Mouse (Mus musculus) right cerebral cortex, postnatal 25 days (tissue): ENCODE results near the gene Ulk3.
A peak's percentile ranks its signal among the peaks of the same experiment; 100 is the strongest.

Source experiments
- DNase-seq: peaks from one replicate; pipeline ENCODE4 v3.0.0; 2022

The Ulk3 gene

GRCm38 (mm10) chr9:57589224-57590126 lies at the start of gene Ulk3:
Ulk3 (plus strand) TSS chr9:57589452.
- peak; percentile 86 for DNase-seq

- no peak for DNase-seq
These were observed 49.7 kb upstream of the Ulk3 start for GRCm38 (mm10) chr9:57539550-57539949.

GRCm38 (mm10) chr9:57541312-57541711 lies 47.9 kb upstream of the Ulk3 start:
- DNase-seq = no peak

GRCm38 (mm10) chr9:57543951-57544350 lies 45.3 kb upstream of the Ulk3 start:
- no peak for DNase-seq

- no peak for DNase-seq
These were observed 42.0 kb upstream of the Ulk3 start for GRCm38 (mm10) chr9:57547287-57547686.

- DNase-seq = no peak
These were observed 41.4 kb upstream of the Ulk3 start for GRCm38 (mm10) chr9:57547869-57548268.

- DNase-seq = no peak
These were observed 40.1 kb upstream of the Ulk3 start for GRCm38 (mm10) chr9:57549186-57549585.

GRCm38 (mm10) chr9:57550126-57550862 lies 39.0 kb upstream of the Ulk3 start:
- DNase-seq = no peak

- peak; percentile 78 for DNase-seq
These were observed 36.9 kb upstream of the Ulk3 start, which contains the start of gene Mpi for GRCm38 (mm10) chr9:57552139-57552887. Mpi (minus strand) TSS chr9:57552763.

GRCm38 (mm10) chr9:57553119-57553518 lies 36.1 kb upstream of the Ulk3 start:
- DNase-seq = no peak

- no peak for DNase-seq
These were observed 34.5 kb upstream of the Ulk3 start for GRCm38 (mm10) chr9:57554753-57555152.

GRCm38 (mm10) chr9:57557215-57557614 lies 32.0 kb upstream of the Ulk3 start:
- DNase-seq = no peak

GRCm38 (mm10) chr9:57558625-57559024 lies 30.6 kb upstream of the Ulk3 start:
- no peak for DNase-seq

- no peak for DNase-seq
These were observed 29.7 kb upstream of the Ulk3 start for GRCm38 (mm10) chr9:57559568-57559967.

GRCm38 (mm10) chr9:57560263-57560662 lies 29.0 kb upstream of the Ulk3 start:
- DNase-seq = no peak

GRCm38 (mm10) chr9:57560861-57561710 lies 28.2 kb upstream of the Ulk3 start, which contains the start of gene Scamp2:
Scamp2 (plus strand) TSS chr9:57560943.
- peak; percentile 94 for DNase-seq

- no peak for DNase-seq
These were observed 27.5 kb upstream of the Ulk3 start for GRCm38 (mm10) chr9:57561711-57562099.

GRCm38 (mm10) chr9:57562896-57563372 lies 26.3 kb upstream of the Ulk3 start:
- DNase-seq = peak; percentile 28

- no peak for DNase-seq
These were observed 24.6 kb upstream of the Ulk3 start for GRCm38 (mm10) chr9:57564609-57565008.

- peak; percentile 63 for DNase-seq
These were observed 23.5 kb upstream of the Ulk3 start for GRCm38 (mm10) chr9:57565741-57566221.

GRCm38 (mm10) chr9:57566846-57567245 lies 22.4 kb upstream of the Ulk3 start:
- DNase-seq = no peak

GRCm38 (mm10) chr9:57568500-57568899 lies 20.8 kb upstream of the Ulk3 start:
- no peak for DNase-seq
